Comparison of ENCODE assay signal across 8 mouse cellular contexts in the genomic region with DNA sequence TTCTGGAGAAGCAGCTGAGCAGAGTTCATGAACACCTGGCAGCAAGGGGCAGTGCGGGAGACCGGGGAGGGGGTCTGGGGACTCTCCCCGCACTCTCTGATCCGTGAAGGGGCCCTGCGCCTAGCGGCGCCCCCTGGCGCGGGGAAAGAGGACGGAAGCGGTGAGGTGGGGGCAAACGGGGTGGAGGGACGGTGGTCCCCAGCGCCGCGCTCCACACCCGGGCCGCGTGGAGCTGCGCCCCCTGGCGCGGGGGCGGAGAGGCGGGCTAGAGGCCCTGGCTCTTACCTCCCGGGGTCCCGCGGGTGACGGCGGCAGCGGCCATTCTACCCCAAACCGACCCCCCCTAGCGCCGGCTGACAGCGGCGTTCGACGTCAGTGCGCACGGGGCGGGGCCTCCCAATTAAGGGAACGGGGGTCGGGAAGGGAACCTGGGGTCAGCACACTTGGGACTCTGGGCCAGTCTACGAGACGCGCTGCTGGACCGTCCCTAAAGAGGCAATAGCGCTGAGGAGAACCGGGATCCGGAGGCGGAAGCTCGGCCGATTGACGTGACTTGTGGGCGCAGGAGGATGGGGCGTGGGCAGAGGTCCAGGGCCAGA. TPM values are rescaled to one million over a fixed set of nuclear protein-coding genes. Genes with fewer than 3 reads are reported as not detected.
DNase-seq lines count a peak whose midpoint lies in the region; ATAC-seq lines count a peak whose summit lies in the region.

A gene (minus strand): TSS at position 505 of the 599 bp plus-strand sequence.

- peaks cover 19% of the 10 kb centered on the region for H3K4me1 ChIP-seq in heart, embryonic 11.5 days (ENCODE audit: control insufficient read depth, insufficient read depth, low read length)
- H3K4me1 ChIP-seq in kidney, embryonic 16.5 days (ENCODE audit: insufficient read depth, low read length) = peaks cover 19% of the 10 kb centered on the region
- peaks cover 30% of the 10 kb centered on the region for H3K4me1 ChIP-seq in liver, embryonic 13.5 days (replicated peaks)
- H3K4me1 ChIP-seq in stomach, embryonic 16.5 days (ENCODE audit: control insufficient read depth, insufficient read depth, low read length) = peaks cover 19% of the 10 kb centered on the region

- H3K9me3 ChIP-seq in heart, embryonic 11.5 days (replicated peaks; ENCODE audit: control insufficient read depth, low read length) = no peaks in the 10 kb centered on the region
- no peaks in the 10 kb centered on the region for H3K9me3 ChIP-seq in kidney, embryonic 16.5 days (ENCODE audit: low read length)
- no peaks in the 10 kb centered on the region for H3K9me3 ChIP-seq in liver, embryonic 13.5 days (replicated peaks)
- H3K9me3 ChIP-seq in stomach, embryonic 16.5 days (replicated peaks; ENCODE audit: control insufficient read depth, low read length) = no peaks in the 10 kb centered on the region

- no peaks in the 10 kb centered on the region for H3K27me3 ChIP-seq in heart, embryonic 11.5 days (ENCODE audit: control insufficient read depth, insufficient read depth, low read length)
- H3K27me3 ChIP-seq in kidney, embryonic 16.5 days (ENCODE audit: insufficient read depth, low read length) = no peaks in the 10 kb centered on the region
- H3K27me3 ChIP-seq in liver, embryonic 13.5 days = 0 out of 2 replicates have a peak, but pooled peaks cover 3% of the 10 kb centered on the region
- H3K27me3 ChIP-seq in stomach, embryonic 16.5 days (ENCODE audit: control insufficient read depth, insufficient read depth, low read length) = no peaks in the 10 kb centered on the region

- peak within 1 kb of the TSS; percentile 96 for H3K4me2 ChIP-seq in heart, embryonic 11.5 days
- peak within 1 kb of the TSS; percentile 85 for H3K4me2 ChIP-seq in kidney, embryonic 16.5 days (replicated peaks; ENCODE audit: low read depth, low read length)
- peak within 1 kb of the TSS; percentile 96 for H3K4me2 ChIP-seq in liver, embryonic 13.5 days
- H3K4me2 ChIP-seq in stomach, embryonic 16.5 days (ENCODE audit: low read depth, low read length) = peak within 1 kb of the TSS; percentile 80

- H3K36me3 ChIP-seq in heart, embryonic 11.5 days (ENCODE audit: control insufficient read depth, insufficient read depth, low read length) = 0 out of 2 replicates have a peak, but pooled peaks cover 4% of the 10 kb centered on the region
- H3K36me3 ChIP-seq in kidney, embryonic 16.5 days (ENCODE audit: insufficient read depth, low read length) = peaks cover 11% of the 10 kb centered on the region; the same call in 1 of the 2 replicates
- H3K36me3 ChIP-seq in liver, embryonic 13.5 days = peaks cover 15% of the 10 kb centered on the region
- H3K36me3 ChIP-seq in stomach, embryonic 16.5 days (ENCODE audit: control insufficient read depth, insufficient read depth, low read length) = no peaks in the 10 kb centered on the region

- ATAC-seq in erythroblast, adult 5-6 weeks (replicated peaks; ENCODE audit: low FRiP score, poor library complexity, severe bottlenecking) = peak; percentile 41
- peak; percentile 71 for ATAC-seq in heart, embryonic 11.5 days (replicated peaks; ENCODE audit: insufficient number of reproducible peaks, low FRiP score, low TSS enrichment)
- ATAC-seq in kidney, embryonic 16.5 days (ENCODE audit: low FRiP score, low TSS enrichment) = peak; percentile 91
- ATAC-seq in liver, embryonic 13.5 days (ENCODE audit: low read depth) = peak; percentile 71
- ATAC-seq in stomach, embryonic 16.5 days (ENCODE audit: insufficient read depth, low FRiP score) = peak; percentile 89

- DNase-seq in A20 (ENCODE audit: low read depth, low spot score) = peak; percentile 91
- peak; percentile 74 for DNase-seq in adrenal gland, postnatal 4 days (ENCODE audit: low spot score in 2 of 2)
- DNase-seq in liver, embryonic 13.5 days = peak; percentile 70
- peak; percentile 88 for DNase-seq in neural tube, embryonic 10.5 days (ENCODE audit: extremely low spot score, low spot score)

- peak within 1 kb of the TSS; percentile 88 for H3K9ac ChIP-seq in heart, embryonic 11.5 days (ENCODE audit: low read depth, low read length)
- H3K9ac ChIP-seq in kidney, embryonic 16.5 days (replicated peaks; ENCODE audit: low read length) = peak within 1 kb of the TSS; percentile 86
- H3K9ac ChIP-seq in liver, embryonic 13.5 days = peak within 1 kb of the TSS; percentile 87
- H3K9ac ChIP-seq in stomach, embryonic 16.5 days (ENCODE audit: low read length) = peak within 1 kb of the TSS; percentile 95

- WGBS in heart, embryonic 11.5 days (ENCODE audit: insufficient replicate concordance) = under 1% methylated on average over 37 of the region's 55 CpGs
- WGBS in kidney, embryonic 16.5 days = under 1% methylated on average over 55 of the region's 55 CpGs
- WGBS in liver, embryonic 13.5 days (ENCODE audit: insufficient replicate concordance) = 0% methylated on average over 53 of the region's 55 CpGs
- under 1% methylated on average over 55 of the region's 55 CpGs for WGBS in stomach, embryonic 16.5 days

- peak within 1 kb of the TSS; percentile 80 for H3K4me3 ChIP-seq in heart, embryonic 11.5 days (ENCODE audit: low read depth, low read length)
- peak within 1 kb of the TSS; percentile 85 for H3K4me3 ChIP-seq in kidney, embryonic 16.5 days (ENCODE audit: low read length)
- peak within 1 kb of the TSS; percentile 81 for H3K4me3 ChIP-seq in liver, embryonic 13.5 days (replicated peaks)
- peak within 1 kb of the TSS; percentile 85 for H3K4me3 ChIP-seq in stomach, embryonic 16.5 days (replicated peaks; ENCODE audit: low read length)

- H3K27ac ChIP-seq in heart, embryonic 11.5 days (ENCODE audit: low read depth, low read length) = peak within 1 kb of the TSS; percentile 73
- peak within 1 kb of the TSS; percentile 90 for H3K27ac ChIP-seq in kidney, embryonic 16.5 days (ENCODE audit: low read length)
- H3K27ac ChIP-seq in liver, embryonic 13.5 days = peak within 1 kb of the TSS; percentile 74
- H3K27ac ChIP-seq in stomach, embryonic 16.5 days (ENCODE audit: low read length) = peak within 1 kb of the TSS; percentile 90

RNA-seq across cellular contexts. Expression of the gene that starts here (rescaled TPM):
- total RNA-seq in adrenal gland, postnatal 4 days (2021) = 10 to 100 TPM; 36.2 to 37.8 TPM
- 2.9 and 5.4 TPM in 2 replicates for total RNA-seq in erythroblast, adult 5-6 weeks (2015; ENCODE audit: low replicate concordance)
- 0.77 and 1.5 TPM in 2 replicates for total RNA-seq in erythroblast, adult 5-6 weeks (2017; ENCODE audit: low replicate concordance)
- polyA plus RNA-seq in heart, embryonic 11.5 days (2014; fragmentation: Nextera tagmentation; extraction: Ambion mirVana) = 10.6 and 14.4 TPM in 2 replicates
- 12.7 and 17.0 TPM in 2 replicates for polyA plus RNA-seq in kidney, embryonic 16.5 days (2015; fragmentation: Nextera tagmentation; extraction: Ambion mirVana)
- 2.8 and 3.6 TPM in 2 replicates for polyA plus RNA-seq in liver, embryonic 13.5 days (2015; fragmentation: Nextera tagmentation; extraction: Ambion mirVana)
- polyA plus RNA-seq in stomach, embryonic 16.5 days (2015; fragmentation: Nextera tagmentation; extraction: Ambion mirVana) = 14.2 and 15.8 TPM in 2 replicates

Comparison
In these comparisons a context has a peak if more than half of its experiments do, and no peak if none do; other contexts are left out.
1. Peak in every context shown above with its lines: DNase-seq, ATAC-seq, H3K4me3 ChIP-seq and H3K27ac ChIP-seq.
2. RNA of the gene that starts here (total RNA-seq): 36.2 to 37.8 TPM in adrenal gland, postnatal 4 days; 0.77 to 5.4 TPM in erythroblast, adult 5-6 weeks; every median in the first group is over 4 times any median in the second.
3. ATAC-seq: peak in every context shown above with its lines; median percentile 91 in kidney, embryonic 16.5 days; 89 in stomach, embryonic 16.5 days; 71 in heart, embryonic 11.5 days; 71 in liver, embryonic 13.5 days; 41 in erythroblast, adult 5-6 weeks.